Mouse (Mus musculus) stomach, postnatal 0 days (tissue): ENCODE measurements around the gene Phf3.
A peak's percentile ranks its signal among the peaks of the same experiment; 100 is the strongest.

Source experiments
- CTCF ChIP-seq: IDR thresholded peaks from 2 replicates; pipeline ENCODE4 v1.5.1; 2016; ENCODE audit warnings: antibody characterized with exemption, low read depth, mild to moderate bottlenecking, moderate library complexity
- EP300 ChIP-seq: optimal IDR thresholded peaks from 2 replicates; pipeline ENCODE3; 2016; ENCODE audit warnings: antibody characterized with exemption

DNA sequence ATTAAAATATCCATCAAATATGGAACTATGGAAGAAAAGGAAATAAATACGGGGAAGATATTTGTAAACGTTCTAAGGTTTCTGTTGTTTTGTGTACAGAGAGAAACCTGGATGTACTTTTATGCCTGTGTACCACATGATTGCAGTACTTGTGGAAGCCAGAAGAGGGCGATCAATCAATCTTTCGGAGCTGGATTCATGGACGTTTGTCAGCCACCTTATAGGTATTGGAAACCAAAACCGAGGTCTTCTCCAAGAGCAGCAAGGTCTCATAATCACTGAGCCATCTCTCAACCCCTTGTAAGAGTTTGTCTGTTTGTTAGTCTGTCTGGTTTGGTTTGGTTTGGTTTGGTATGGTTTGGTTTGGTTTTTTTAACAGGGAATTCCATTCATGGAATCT lies 93.4 kb downstream of the Phf3 start:
- no peak for TF ChIP-seq EP300
- peak; percentile 71 for TF ChIP-seq CTCF
